Mouse (Mus musculus): ENCODE measurements around the gene Extl1.

Gene Extl1

DNA sequence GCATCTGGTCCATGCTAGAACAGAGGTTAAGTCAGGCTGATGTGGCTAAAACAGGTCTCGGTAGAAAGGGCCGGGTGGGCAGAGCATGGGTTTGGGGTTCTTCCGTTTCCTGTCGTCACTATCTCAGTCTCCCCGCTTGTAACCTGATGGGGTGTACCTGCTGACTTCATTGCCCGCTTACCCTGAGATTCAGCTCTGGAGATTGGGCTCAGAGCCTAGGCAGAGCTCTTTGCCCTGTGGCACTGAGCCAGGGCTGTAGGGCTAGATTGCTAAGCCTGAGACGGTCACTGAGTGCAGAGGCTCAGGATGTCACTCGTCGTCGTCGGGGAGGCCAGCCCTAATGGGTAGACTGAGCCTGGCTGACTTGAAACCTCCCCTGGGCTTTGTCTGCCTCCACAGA is 35.6 kb downstream of the Extl1 start:
- no peak for TF ChIP-seq GATA4 (IDR thresholded peaks at IDR 0.05; ENCODE audit: insufficient replicate concordance, low read length)

DNA sequence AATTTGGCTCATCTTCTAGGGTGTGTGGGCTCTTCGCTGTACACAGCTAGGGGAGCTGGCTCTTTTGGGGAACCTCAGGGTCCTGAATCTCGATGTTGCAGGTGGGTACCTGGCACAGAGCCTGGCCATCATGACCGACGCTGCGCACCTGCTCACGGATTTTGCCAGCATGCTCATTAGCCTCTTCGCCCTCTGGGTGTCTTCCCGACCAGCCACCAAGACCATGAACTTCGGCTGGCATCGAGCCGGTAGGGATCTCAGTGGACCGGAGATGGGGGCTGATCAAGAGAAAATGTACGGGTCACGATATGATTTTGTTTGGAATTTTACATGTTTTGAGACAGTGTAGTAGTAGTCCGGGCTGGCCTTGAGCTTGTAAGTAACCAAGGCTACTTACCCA is 37.8 kb downstream of the Extl1 start:
- no peak for TF ChIP-seq GATA4 (IDR thresholded peaks at IDR 0.05; ENCODE audit: insufficient replicate concordance, low read length)

DNA sequence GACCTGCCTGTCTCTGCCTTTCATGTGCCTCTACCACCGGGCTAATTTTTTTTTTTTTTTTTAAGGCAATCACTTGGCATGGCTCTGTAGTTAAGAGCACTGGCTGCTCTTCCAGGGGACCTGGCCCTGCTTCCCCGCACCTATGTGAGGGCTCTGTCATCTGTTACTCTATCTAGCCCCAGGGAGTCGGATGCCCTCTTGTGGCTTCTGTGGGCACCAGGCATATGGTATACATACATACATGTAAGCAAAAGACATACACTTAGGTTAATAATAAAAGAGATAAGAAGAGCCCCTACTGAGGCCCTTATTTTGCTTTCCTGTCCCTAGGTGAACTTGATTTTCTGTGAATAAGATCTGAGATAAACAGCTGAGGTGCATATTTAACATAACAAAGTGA is 39.0 kb downstream of the Extl1 start:
- TF ChIP-seq GATA4 (IDR thresholded peaks at IDR 0.05; ENCODE audit: insufficient replicate concordance, low read length), result no peak

DNA sequence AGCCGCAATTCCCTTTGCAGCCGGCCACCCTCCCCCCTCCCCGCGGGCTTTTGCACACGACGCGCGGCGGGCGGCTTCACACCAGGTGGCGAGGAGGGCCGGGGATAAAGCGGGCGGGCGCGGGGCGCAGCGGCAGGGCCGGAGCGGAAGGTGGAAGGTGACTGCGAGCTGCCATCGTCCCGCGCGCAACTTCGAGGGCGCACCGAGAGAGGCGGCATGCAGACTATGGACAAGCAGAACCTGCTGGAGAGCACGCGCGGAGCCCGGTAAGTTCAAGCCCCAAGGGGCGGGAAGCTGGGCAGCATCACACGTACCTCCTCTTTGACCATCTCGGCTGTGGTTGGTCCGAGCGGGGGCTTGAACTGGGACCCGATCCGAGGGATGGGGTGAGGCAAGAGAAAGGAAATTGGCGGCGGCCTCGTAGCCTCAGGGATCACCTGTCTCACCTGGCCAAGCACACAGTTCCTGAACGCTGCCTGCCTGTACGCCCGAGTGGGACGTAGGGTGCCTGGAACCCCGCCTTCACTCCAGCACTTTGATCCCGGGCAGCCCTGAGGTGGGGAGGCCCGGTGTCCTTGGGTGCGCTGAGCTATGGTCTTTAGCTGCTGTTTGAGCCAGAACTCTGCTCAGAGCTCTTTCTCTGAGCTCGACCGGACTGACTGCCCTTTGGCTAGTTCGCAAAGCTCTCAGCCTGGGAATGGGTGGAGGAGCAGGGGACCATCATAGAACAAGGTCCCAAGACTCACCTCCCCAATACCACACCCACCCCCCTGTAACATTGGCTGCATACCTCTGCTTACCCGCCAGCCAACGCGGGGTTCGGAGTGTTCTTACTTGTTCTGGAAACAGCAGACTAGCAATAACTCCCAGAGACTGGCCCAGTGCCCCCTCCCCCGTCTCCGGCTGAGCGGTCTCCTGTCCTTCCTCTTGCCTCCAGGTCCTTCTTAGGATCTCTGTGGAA is 40.3 kb downstream of the Extl1 start, which contains the start of gene Slc30a2:
TSS of gene Slc30a2 (plus strand) at position 111 of the 961 bp plus-strand sequence.
- no peak for TF ChIP-seq GATA4 (IDR thresholded peaks at IDR 0.05; ENCODE audit: insufficient replicate concordance, low read length)

DNA sequence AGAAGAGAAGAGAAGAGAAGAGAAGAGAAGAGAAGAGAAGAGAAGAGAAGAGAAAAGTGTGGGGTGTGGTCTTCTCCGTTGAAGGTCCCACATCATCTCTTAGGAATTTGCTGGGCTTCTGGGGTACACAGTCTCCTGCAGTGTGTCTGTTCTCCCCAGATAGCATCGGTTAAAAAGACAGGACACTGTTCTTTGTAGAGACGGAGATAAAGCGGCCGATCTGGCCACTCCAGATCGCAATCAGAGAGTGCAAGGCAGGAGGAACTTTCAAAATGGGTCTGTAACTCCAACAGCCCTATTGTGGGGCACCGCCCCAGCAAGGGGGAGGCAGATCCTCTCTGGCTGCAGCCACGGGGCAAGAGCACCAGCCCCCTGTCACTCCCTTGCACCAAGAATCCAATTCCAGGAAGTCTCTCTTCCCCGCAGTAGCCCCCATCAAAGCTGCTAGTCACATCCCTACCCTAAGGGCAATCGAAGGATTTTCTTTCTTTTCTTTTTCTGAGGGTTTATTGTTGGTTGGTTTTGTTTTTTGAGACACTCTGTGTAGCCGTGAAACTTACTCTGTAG is 41.4 kb downstream of the Extl1 start:
- TF ChIP-seq GATA4 (IDR thresholded peaks at IDR 0.05; ENCODE audit: insufficient replicate concordance, low read length), result no peak

DNA sequence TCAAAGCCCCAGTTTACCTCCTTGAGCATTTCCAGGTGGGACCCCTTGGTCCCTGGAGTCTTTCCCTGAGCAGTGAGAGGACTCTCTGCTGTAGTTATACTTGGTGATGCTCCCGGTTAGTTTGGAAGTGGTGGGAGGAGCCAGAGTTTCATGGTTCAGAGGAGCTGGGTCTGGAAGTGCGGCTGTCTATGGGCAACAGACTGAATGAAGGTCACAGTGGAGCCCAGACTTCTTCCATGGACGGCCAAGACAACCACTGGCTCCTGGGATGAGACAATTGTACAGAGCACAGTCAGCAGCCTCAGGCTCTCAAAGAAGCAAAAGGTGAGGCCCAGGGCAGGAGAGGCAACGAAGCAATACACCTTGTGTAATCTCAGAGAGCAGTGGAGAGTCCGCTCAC is 53.4 kb downstream of the Extl1 start:
- no peak for TF ChIP-seq GATA4 (IDR thresholded peaks at IDR 0.05; ENCODE audit: insufficient replicate concordance, low read length)

DNA sequence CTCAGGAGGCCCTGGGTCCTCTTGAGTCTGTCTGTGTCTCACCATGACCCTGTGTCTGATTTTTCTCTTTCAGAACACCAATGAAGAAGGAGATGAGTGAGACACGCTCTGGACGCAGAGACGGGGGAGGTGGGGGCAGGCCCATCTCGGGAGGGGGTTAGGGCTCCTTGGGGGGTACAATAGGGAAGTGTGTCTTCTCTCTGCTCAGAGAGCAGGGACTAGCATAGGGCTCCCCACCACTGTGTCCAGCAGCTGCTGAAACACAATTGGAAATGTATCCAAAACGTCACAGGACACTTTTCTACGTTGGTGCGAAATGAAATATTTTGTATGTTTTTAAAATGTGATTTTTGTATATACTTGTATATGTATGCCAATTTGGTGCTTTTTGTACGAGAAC is 54.8 kb downstream of the Extl1 start:
- no peak for TF ChIP-seq GATA4 (IDR thresholded peaks at IDR 0.05; ENCODE audit: insufficient replicate concordance, low read length)

DNA sequence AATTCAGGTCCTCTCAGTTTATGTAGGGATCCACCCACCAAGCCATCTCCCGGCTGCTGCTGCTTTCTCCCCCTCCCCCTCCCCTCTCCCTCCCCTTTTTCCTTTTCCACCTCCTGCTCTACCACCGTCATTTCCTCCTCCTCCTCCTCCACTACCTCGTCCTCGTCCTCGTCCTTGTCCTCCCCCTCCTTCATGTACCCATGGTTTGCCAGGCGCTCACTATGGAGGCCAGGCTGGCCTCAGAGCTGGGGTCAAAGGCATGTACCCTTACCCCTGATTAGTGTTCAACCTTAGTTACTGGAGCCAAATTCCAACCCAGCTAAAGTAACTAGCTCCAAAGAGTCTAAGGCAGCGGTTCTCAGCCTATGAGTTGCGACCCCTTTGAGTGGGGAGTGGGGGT is 55.5 kb downstream of the Extl1 start:
- no peak for TF ChIP-seq GATA4 (IDR thresholded peaks at IDR 0.05; ENCODE audit: insufficient replicate concordance, low read length)

DNA sequence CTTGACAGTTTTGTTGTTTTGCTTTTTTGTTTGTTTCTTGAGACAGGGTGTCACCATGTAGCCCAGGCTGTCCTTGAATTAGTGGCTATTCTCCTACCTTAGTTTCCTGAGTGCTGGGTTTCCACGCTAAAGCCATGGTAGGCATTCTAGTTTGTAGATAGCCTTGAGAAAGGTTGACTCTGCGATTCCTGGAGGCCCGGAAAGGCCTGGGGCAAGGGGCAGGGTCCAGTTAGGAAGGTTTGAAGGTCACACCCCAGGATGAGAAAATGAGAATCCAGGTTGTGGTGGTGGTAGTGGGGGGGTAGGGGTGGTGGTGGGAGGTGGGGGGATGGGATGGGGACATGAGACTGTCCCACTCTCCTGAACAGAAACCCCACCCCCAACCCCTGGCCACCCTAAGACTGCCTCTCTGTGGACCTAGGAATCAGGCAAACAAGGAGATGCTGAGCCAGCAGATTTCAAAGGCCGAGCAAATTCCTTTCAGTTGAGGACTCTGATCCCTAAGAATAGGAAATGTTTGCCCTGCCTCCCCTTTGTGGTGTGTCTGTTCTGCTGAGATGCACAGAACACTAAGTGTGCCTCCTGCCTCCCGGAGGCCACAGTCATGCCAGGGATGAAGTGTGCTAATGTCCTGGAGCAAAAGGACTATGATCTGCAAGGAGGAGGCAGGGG is 56.7 kb downstream of the Extl1 start:
- no peak for TF ChIP-seq GATA4 (IDR thresholded peaks at IDR 0.05; ENCODE audit: insufficient replicate concordance, low read length)

DNA sequence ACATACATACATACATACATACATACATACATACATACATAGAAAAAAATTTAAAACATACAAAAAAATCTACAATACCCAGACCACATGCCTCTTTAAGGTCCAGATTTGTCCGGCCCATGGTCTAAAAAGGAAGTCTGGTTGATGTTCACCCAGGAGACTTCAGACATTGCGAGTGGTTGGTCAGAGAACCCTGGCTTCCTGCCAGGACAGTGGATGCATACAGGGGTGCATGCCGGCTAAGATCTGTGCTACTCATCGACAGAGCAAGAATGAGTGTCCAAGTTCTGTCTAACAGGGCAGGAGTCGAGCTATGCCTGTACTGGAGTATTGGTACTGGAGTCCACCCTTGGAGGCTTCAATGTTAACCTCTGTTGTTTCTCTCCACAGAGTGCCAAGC is 59.0 kb downstream of the Extl1 start:
- no peak for TF ChIP-seq GATA4 (IDR thresholded peaks at IDR 0.05; ENCODE audit: insufficient replicate concordance, low read length)

DNA sequence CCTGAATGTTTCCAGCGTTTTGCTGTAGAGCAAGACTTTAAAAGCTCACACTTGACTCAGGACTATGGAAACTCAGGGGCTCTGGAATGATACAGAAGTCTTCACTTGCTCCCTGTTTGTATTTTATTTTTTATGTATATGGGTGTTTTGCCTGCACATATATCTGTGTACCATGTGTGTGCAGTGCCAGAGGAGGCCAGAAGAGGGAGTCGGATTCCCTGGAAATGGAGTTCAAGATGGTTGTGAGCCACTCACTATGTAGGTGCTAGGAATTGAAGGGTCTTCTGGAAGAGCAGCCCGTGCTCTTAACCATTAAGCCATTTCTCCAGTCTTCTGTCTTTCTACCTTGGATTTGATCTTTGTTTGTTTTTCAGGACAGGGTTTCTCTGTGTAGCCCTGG is 62.1 kb downstream of the Extl1 start:
- no peak for TF ChIP-seq GATA4 (IDR thresholded peaks at IDR 0.05; ENCODE audit: insufficient replicate concordance, low read length)

DNA sequence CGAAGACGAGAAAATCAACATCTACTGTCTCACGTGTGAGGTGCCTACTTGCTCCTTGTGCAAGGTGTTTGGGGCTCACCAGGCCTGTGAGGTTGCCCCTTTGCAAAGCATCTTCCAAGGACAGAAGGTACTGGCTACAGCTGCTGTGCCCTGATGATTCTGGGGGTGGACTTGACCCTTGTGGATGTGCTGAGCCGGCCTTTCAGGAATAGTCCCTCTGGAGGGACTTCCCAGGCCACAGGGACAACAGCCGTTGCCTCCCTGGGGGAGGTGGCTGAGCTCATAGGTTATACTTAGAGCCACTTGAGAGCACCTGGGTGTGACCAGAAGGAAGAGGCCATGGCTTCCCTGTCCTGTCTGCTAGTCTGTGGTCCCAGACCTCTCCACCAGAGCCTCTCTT is 64.0 kb downstream of the Extl1 start:
- TF ChIP-seq GATA4 (IDR thresholded peaks at IDR 0.05; ENCODE audit: insufficient replicate concordance, low read length), result no peak

DNA sequence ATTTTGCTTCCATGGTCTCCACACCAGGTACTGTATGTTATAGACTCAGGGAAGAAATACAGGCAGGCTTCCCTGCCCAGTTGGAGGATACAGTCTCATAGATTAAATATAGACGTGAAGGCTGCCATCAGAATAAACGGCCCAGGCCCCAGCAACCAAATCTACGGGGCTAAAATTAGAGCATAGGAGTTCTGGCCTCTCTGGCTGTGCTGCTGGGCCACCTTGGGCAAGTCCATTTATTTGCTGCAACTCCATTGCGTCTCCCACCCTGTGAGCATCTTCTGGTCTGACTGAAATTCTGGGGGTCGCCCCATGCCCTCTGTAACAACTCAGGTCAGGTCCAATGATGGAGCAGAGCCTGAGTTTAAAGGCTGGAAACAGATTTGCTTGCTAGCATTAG is 64.6 kb downstream of the Extl1 start:
- no peak for TF ChIP-seq GATA4 (IDR thresholded peaks at IDR 0.05; ENCODE audit: insufficient replicate concordance, low read length)

DNA sequence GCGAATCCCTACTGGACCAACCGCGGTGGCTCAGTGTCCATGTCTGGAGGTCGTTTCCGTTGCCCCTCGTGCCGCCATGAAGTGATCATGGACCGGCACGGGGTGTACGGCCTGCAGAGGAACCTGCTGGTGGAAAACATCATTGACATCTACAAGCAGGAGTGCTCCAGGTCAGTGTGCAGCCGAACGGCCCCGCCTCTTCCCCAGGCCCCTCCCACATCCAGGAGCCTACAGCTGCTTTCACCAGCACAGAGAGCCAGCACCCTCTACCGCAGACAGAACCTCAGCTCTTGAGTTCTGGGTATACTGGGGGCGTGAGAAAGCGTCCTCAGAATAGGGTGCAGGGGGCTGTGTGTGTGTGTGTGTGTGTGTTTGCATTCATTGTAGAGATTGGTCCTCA is 67.3 kb downstream of the Extl1 start:
- TF ChIP-seq GATA4 (IDR thresholded peaks at IDR 0.05; ENCODE audit: insufficient replicate concordance, low read length), result no peak

DNA sequence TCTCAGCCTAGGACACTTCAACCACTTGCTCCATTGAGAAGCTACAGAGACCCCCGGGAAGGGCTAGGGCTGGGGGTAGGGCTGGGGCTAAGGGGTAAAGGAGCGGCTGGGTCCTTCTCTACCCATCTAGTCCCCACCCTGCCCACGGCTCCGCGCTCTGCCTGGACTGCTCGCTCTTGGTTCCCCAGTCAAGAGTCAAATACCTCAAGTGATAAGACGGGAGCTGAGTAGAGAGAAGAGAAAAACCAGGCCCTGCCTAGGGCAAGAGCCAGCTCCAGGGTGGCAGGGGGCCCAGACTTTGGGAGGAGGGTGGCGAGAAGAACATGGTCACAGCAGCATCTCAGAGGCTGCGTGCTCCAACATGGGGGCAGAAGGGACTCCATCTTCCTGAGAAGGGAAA is 68.2 kb downstream of the Extl1 start:
- no peak for TF ChIP-seq GATA4 (IDR thresholded peaks at IDR 0.05; ENCODE audit: insufficient replicate concordance, low read length)

DNA sequence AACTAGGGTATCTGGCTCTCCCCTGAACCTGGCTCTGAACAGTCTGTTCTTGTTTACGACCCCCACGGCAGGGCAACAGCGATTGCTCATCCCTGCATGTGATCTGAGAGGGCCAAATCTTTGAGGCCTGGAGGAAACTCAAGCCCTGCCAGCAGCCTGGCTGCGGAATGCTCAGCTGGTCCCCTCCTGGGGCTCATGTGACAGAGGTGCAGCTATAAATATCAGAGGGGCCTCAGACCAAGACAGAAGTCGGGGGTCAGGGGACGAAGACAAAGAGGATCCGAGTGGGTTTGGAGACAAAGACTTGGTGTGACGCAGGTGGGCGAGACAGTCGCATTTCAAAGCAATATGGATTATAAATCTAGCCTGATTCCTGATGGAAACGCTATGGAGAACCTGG is 68.8 kb downstream of the Extl1 start, which contains the start of gene Trim63:
TSS of gene Trim63 (plus strand) at position 245 of the 400 bp plus-strand sequence.
- no peak for TF ChIP-seq GATA4 (IDR thresholded peaks at IDR 0.05; ENCODE audit: insufficient replicate concordance, low read length)

All from liver, adult (tissue).